Mouse (Mus musculus) E14TG2a.4 (cell line): Measurements from ENCODE around the gene Rab11fip4.

Source experiments
- CTCF ChIP-seq: conservative IDR thresholded peaks from 2 replicates; pipeline ENCODE4 v1.5.1; 2014; ENCODE audit warnings: low read length
- POU5F1 ChIP-seq: IDR thresholded peaks from 2 replicates; pipeline ENCODE4 v1.6.1; 2014; ENCODE audit warnings: low read length, borderline replicate concordance

DNA sequence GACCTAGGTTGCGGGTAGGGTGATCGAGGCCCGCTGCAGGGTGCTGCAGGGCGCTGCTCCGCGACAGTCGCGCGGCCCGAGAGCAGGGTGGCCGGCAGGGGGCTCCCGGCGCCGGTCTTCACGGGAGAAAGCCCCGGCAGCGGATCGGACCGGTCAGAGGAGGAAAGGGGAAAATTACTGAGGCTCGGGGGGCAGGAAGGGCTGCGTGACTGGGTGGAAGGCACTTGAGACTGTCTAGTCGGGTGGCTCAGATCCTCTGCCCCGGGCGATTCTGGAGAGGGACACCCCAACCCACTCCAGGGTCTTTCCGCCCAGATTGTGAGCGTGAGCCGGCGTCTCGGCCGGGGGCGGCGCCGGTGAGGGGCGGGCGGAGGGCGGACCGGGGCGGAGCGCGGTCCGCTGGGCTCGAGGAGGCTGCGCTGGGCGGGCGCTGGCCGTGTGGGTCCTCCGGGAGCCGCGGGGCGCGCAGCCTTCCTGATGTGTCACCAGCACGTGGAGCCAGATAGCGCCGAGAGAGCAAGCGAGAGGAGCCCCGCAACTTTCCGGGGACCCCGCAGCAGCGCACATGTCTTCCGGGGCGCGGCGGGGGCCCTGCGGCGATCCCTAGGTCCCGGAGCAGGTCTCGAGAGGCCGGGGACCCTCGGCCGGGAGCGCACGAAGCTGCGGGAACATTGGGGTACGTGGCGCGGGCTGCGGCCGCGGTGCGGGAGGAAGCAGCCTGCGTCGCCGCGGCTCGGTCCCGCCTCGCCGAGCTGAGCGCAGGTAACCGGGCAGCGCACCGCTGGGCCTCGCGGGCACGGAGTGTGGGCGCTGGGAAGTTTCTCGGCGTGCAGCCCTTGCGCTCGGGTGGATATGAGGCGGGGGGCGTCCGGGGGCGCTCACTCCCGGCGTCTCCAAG lies 120.1 kb downstream of the Rab11fip4 start:
- TF ChIP-seq CTCF: no peak
- no peak for TF ChIP-seq POU5F1
